Mouse (Mus musculus) midbrain, embryonic 16.5 days (tissue): ENCODE data around the gene Mon2. TPM values are rescaled to one million over a fixed set of nuclear protein-coding genes. Genes with fewer than 3 reads are reported as not detected.

Source experiments
- ATAC-seq: fragments of 200-750 bp; cut with Nextera tagmentation; 2 replicates; pipeline ENCODE4 v1.8.0; 2017; ENCODE audit warnings: moderate TSS enrichment
- H3K27ac ChIP-seq: fragments of 300-500 bp; sonication (generic); 2 replicates; pipeline ENCODE4 v1.5.1; 2014; ENCODE audit warnings: mild to moderate bottlenecking, low read length, mixed read lengths
- H3K27me3 ChIP-seq: fragments of 300-500 bp; sonication (generic); 2 replicates; pipeline ENCODE4 v1.6.1; 2014; ENCODE audit warnings: low read depth, low read length, mixed read lengths; ENCODE audit not compliant: control insufficient read depth, insufficient read depth
- H3K36me3 ChIP-seq: fragments of 300-500 bp; sonication (generic); 2 replicates; pipeline ENCODE4 v1.6.1; 2014; ENCODE audit warnings: mild to moderate bottlenecking, low read length, moderate library complexity, mixed read lengths; ENCODE audit not compliant: control insufficient read depth, insufficient read depth
- H3K4me1 ChIP-seq: fragments of 300-500 bp; sonication (generic); 2 replicates; pipeline ENCODE4 v1.6.1; 2014; ENCODE audit warnings: mild to moderate bottlenecking, low read length, mixed read lengths; ENCODE audit not compliant: control insufficient read depth, insufficient read depth
- H3K4me2 ChIP-seq: fragments of 300-500 bp; sonication (generic); 2 replicates; pipeline ENCODE4 v1.6.1; 2014; ENCODE audit warnings: mild to moderate bottlenecking, low read length, mixed read lengths
- H3K4me3 ChIP-seq: fragments of 300-500 bp; sonication (generic); 2 replicates; pipeline ENCODE4 v1.5.1; 2014; ENCODE audit warnings: low read depth, mild to moderate bottlenecking, low read length, moderate library complexity, mixed read lengths
- H3K9ac ChIP-seq: fragments of 300-500 bp; sonication (generic); 2 replicates; pipeline ENCODE4 v1.6.1; 2014; ENCODE audit warnings: low read depth, low read length, mixed read lengths
- H3K9me3 ChIP-seq: fragments of 300-500 bp; sonication (generic); replicated peaks from 2 replicates; pipeline ENCODE4 v1.6.1; 2014; ENCODE audit warnings: mild to moderate bottlenecking, low read length, mixed read lengths; ENCODE audit not compliant: control insufficient read depth, poor library complexity, severe bottlenecking
- WGBS: fragments of 180-500 bp; shearing (Covaris S2); extraction: QIAGEN DNeasy Blood & Tissue Kit; methylation state at CpG from one replicate; pipeline ENCODE4 v1.1.7; 2014; 5-methylcytosine and 5-hydroxymethylcytosine counted together
- polyA plus RNA-seq: library from polyadenylated mRNA; unstranded; fragments of >200 nt; fragmentation: Nextera tagmentation; extraction: Ambion mirVana; gene quantifications from 2 replicates; pipeline ENCODE4 v1.2.1, GENCODE M21; 2015

Gene Mon2
- polyA plus RNA-seq, 1 experiment from 2014 or later, result 23.2 TPM

DNA sequence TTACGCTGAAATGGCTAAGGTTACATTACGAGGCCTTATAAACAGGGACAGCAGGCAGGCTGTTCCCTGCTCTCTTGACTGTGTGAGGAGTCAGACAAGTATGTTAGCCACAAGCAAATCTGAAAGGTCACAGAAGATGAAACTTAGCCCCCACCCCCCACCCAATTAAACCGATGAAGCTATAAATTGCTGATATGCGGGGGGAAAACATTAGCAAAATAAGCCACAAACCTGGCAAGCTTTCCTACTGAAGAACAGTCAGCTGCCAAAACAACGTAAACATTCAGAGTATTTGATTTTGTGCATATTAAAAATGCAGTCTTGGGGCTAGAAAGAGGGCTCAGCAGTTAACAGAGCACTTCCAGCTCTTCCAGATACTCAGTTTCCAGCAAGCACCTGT is 31.8 kb upstream of the Mon2 start:
- Histone ChIP-seq H3K9me3 (no peaks in the 10 kb centered on the region), H3K4me1 (no peaks in the 10 kb centered on the region), H3K9ac (no peak overlapping the region), H3K36me3 (no peaks in the 10 kb centered on the region), H3K4me2 (no peak overlapping the region), H3K4me3 (no peak overlapping the region), H3K27me3 (no peaks in the 10 kb centered on the region), H3K27ac (no peak overlapping the region)
- ATAC-seq, result no peak
- 95% methylated on average over 5 of the region's 5 CpGs for WGBS

GRCm38 (mm10) chr10:123101303-123101702 is 25.0 kb upstream of the Mon2 start:
- H3K36me3 ChIP-seq, result no peaks in the 10 kb centered on the region
- WGBS, result 95% methylated on average over 1 of the region's 1 CpGs

DNA sequence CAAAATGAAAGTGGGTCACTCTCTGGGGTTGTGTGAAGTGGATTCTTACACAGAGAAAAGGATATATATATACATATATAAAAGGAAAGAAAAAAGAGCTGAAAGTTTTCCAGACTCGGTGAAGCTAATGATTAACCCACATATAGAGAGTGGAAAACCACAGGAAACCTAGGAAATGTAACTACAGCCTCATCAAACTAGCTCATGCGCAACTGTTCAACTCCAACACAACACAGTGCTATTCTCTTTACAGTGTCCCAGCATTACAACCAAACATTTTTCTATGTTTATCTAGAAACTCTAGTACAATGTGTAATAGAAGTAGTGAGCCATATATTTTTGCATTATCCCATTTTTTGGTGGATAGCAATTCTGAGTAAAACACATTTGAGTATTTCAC is 24.3 kb upstream of the Mon2 start:
- Histone ChIP-seq H3K36me3 (no peaks in the 10 kb centered on the region), H3K27ac (no peak overlapping the region)
- WGBS, result 91% methylated on average over 2 of the region's 2 CpGs

More at GRCm38 (mm10) chr10:123101303-123101702, 25.0 kb upstream of the Mon2 start:
- no peak overlapping the region for H3K4me2 ChIP-seq
- H3K4me1 ChIP-seq, result no peaks in the 10 kb centered on the region
- no peaks in the 10 kb centered on the region for H3K27me3 ChIP-seq
- no peak overlapping the region for H3K9ac ChIP-seq
- no peak for ATAC-seq
- H3K9me3 ChIP-seq, result no peaks in the 10 kb centered on the region
- H3K27ac ChIP-seq, result no peak overlapping the region
- no peak overlapping the region for H3K4me3 ChIP-seq

GRCm38 (mm10) chr10:123094504-123094903 is 18.2 kb upstream of the Mon2 start:
- H3K4me1 ChIP-seq, result no peaks in the 10 kb centered on the region
- ATAC-seq, result no peak
- no peak overlapping the region for H3K4me2 ChIP-seq
- no peaks in the 10 kb centered on the region for H3K36me3 ChIP-seq
- H3K9ac ChIP-seq, result no peak overlapping the region
- no peak overlapping the region for H3K27ac ChIP-seq
- H3K9me3 ChIP-seq, result no peaks in the 10 kb centered on the region
- WGBS, result 80% methylated on average over 7 of the region's 7 CpGs
- H3K4me3 ChIP-seq, result no peak overlapping the region
- H3K27me3 ChIP-seq, result no peaks in the 10 kb centered on the region; the same call in none of the 2 replicates

More for the DNA sequence above, 24.3 kb upstream of the Mon2 start:
- Histone ChIP-seq H3K4me1 (no peaks in the 10 kb centered on the region), H3K9ac (no peak overlapping the region), H3K4me3 (no peak overlapping the region), H3K9me3 (no peaks in the 10 kb centered on the region), H3K4me2 (no peak overlapping the region), H3K27me3 (no peaks in the 10 kb centered on the region)
- ATAC-seq, result no peak

GRCm38 (mm10) chr10:123092577-123092976 is 16.3 kb upstream of the Mon2 start:
- Histone ChIP-seq H3K4me3 (no peak overlapping the region), H3K4me1 (no peaks in the 10 kb centered on the region), H3K36me3 (no peaks in the 10 kb centered on the region), H3K27me3 (no peaks in the 10 kb centered on the region; the same call in none of the 2 replicates), H3K9me3 (no peaks in the 10 kb centered on the region), H3K4me2 (no peak overlapping the region), H3K9ac (no peak overlapping the region), H3K27ac (no peak overlapping the region)
- no peak for ATAC-seq
- WGBS, result 89% methylated on average over 3 of the region's 3 CpGs

DNA sequence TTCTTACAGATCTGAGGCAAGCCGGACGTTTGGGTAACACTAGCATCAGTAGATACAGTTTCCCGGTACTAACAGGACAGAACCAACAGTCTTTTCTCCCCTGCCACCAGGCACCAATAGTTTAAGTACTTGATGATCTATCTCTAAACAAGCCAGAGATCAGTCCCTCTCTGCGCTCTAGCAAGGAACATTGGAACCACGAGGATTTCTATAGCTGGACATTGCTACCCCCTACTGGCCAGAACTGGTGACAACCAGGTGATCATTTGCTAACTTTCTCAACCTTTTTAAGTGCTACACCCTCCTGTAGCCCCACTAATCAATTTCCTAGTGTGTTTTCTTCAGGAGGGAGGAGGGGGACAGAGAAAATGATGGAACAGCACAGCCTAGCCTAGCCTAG is 15.4 kb upstream of the Mon2 start:
- H3K4me2 ChIP-seq, result no peak overlapping the region
- no peaks in the 10 kb centered on the region for H3K4me1 ChIP-seq
- no peak overlapping the region for H3K27ac ChIP-seq
- WGBS, result 29% methylated on average over 5 of the region's 5 CpGs
- no peak overlapping the region for H3K9ac ChIP-seq
- ATAC-seq, result peak; percentile 75
- no peaks in the 10 kb centered on the region for H3K36me3 ChIP-seq
- H3K4me3 ChIP-seq, result no peak overlapping the region
- no peaks in the 10 kb centered on the region; the same call in none of the 2 replicates for H3K27me3 ChIP-seq
- no peaks in the 10 kb centered on the region for H3K9me3 ChIP-seq

DNA sequence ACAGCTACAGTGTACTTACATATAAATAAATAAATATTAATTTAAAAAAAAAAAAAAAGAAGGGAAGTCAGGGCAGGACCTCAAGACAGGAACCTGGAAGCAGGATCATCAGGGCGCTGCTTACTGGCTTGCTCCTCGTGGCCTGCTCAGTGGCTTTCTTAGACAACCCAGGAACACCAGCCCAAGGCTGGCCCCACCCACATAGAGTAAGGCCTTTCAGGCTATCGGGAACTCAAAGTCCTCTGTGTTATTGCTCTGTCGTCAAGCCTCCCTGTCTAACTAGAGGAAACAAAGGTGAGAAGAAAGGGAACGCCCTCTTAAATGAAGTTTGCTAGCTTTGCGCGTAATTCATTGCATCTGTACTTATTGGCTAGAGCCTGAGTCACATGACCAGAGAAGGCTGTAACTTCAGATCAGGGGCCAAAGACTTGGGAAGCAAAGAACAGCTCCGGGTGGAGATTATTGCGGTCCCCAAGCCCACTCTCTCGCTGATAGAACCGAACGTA is 13.2 kb upstream of the Mon2 start:
- H3K4me1 ChIP-seq, result no peaks in the 10 kb centered on the region
- H3K36me3 ChIP-seq, result no peaks in the 10 kb centered on the region
- no peaks in the 10 kb centered on the region for H3K9me3 ChIP-seq
- no peak overlapping the region for H3K27ac ChIP-seq
- no peak overlapping the region for H3K4me3 ChIP-seq
- H3K9ac ChIP-seq, result no peak overlapping the region
- WGBS, result 80% methylated on average over 12 of the region's 12 CpGs
- no peaks in the 10 kb centered on the region; the same call in none of the 2 replicates for H3K27me3 ChIP-seq
- ATAC-seq, result no peak
- H3K4me2 ChIP-seq, result no peak overlapping the region

GRCm38 (mm10) chr10:123086847-123087246 is 10.5 kb upstream of the Mon2 start:
- 71% methylated on average over 2 of the region's 2 CpGs for WGBS
- Histone ChIP-seq H3K36me3 (no peaks in the 10 kb centered on the region), H3K9ac (no peak overlapping the region), H3K9me3 (no peaks in the 10 kb centered on the region), H3K27ac (no peak overlapping the region), H3K27me3 (no peaks in the 10 kb centered on the region; the same call in 1 of the 2 replicates), H3K4me3 (no peak overlapping the region), H3K4me2 (no peak overlapping the region), H3K4me1 (no peaks in the 10 kb centered on the region)
- ATAC-seq, result no peak

GRCm38 (mm10) chr10:123084900-123085641 is 8.8 kb upstream of the Mon2 start:
- Histone ChIP-seq H3K27me3 (no peaks in the 10 kb centered on the region; the same call in 1 of the 2 replicates), H3K4me2 (no peak overlapping the region), H3K4me1 (no peaks in the 10 kb centered on the region), H3K9ac (no peak overlapping the region), H3K9me3 (no peaks in the 10 kb centered on the region), H3K27ac (no peak overlapping the region), H3K4me3 (no peak overlapping the region), H3K36me3 (no peaks in the 10 kb centered on the region)
- ATAC-seq, result no peak
- 71% methylated on average over 10 of the region's 10 CpGs for whole genome bisulfite sequencing
